Mouse (Mus musculus) liver, postnatal 0 days (tissue): Measurements from ENCODE around the gene Tmod2.

Experiments used
- CTCF ChIP-seq: sonication (generic); IDR thresholded peaks from 2 replicates; pipeline ENCODE4 v1.5.1; 2016; ENCODE audit warnings: antibody characterized with exemption, low read depth
- EP300 ChIP-seq: IDR thresholded peaks from 2 replicates; pipeline ENCODE4 v1.6.1; 2016; ENCODE audit warnings: antibody characterized with exemption, low read depth, mild to moderate bottlenecking

- TF ChIP-seq CTCF, result no peak
- TF ChIP-seq EP300, result no peak
Observed at GRCm38 (mm10) chr9:75660917-75661316, 49.8 kb upstream of the Tmod2 start.
